Comparison of ENCODE assay signal across 8 mouse cellular contexts in genomic region chr16:33892539-33892938, GRCm38 (mm10).
DNase-seq lines count a peak whose midpoint lies in the region; ATAC-seq and TF ChIP-seq lines count a peak whose summit lies in the region.

No protein-coding gene starts in this region.

- 39% methylated on average over 6 of the region's 6 CpGs for WGBS in hindbrain, postnatal 0 days
- WGBS in hindbrain, embryonic 14.5 days = 41% methylated on average over 6 of the region's 6 CpGs
- 26% methylated on average over 6 of the region's 6 CpGs for WGBS in kidney, embryonic 14.5 days

- H3K4me2 ChIP-seq in hindbrain, postnatal 0 days (ENCODE audit: low read depth, low read length) = 0 out of 2 replicates have a peak overlapping the region, but pooled peaks have one; percentile 1
- H3K4me2 ChIP-seq in hindbrain, embryonic 14.5 days (replicated peaks) = no peak overlapping the region
- peak overlapping the region; percentile 18; the same call in 1 of the 2 replicates for H3K4me2 ChIP-seq in kidney, embryonic 14.5 days (replicated peaks; ENCODE audit: low read depth, low read length)

- H3K27me3 ChIP-seq in hindbrain, postnatal 0 days (ENCODE audit: insufficient read depth, low read length) = no peaks in the 10 kb centered on the region
- no peaks in the 10 kb centered on the region for H3K27me3 ChIP-seq in hindbrain, embryonic 14.5 days (ENCODE audit: control insufficient read depth, insufficient read depth, low read length)
- H3K27me3 ChIP-seq in kidney, embryonic 14.5 days (ENCODE audit: control insufficient read depth, insufficient read depth, low read length) = no peaks in the 10 kb centered on the region

- DNase-seq in hindbrain, postnatal 0 days (ENCODE audit: low spot score) = no peak
- no peak for DNase-seq in hindbrain, embryonic 14.5 days (ENCODE audit: low spot score)
- peak; percentile 75 to 79 for DNase-seq in heart, adult 18-20 months
- DNase-seq in lung, postnatal 4 days = peak; percentile 52 to 62
- DNase-seq in left cerebral cortex, postnatal 4 days = no peak
- no peak for DNase-seq in cerebellum, adult 9-10 months
- no peak for DNase-seq in cerebellum, adult 11-12 months

- peaks cover 7% of the 10 kb centered on the region; the same call in 1 of the 2 replicates for H3K4me1 ChIP-seq in hindbrain, postnatal 0 days (ENCODE audit: insufficient read depth, low read length)
- peaks cover 7% of the 10 kb centered on the region; the same call in 1 of the 2 replicates for H3K4me1 ChIP-seq in hindbrain, embryonic 14.5 days (replicated peaks; ENCODE audit: control insufficient read depth, insufficient read depth, low read length)
- H3K4me1 ChIP-seq in kidney, embryonic 14.5 days (ENCODE audit: control insufficient read depth, insufficient read depth, low read length) = peaks cover 34% of the 10 kb centered on the region

- H3K9me3 ChIP-seq in hindbrain, postnatal 0 days (ENCODE audit: low read length) = no peaks in the 10 kb centered on the region
- no peaks in the 10 kb centered on the region for H3K9me3 ChIP-seq in hindbrain, embryonic 14.5 days (ENCODE audit: control insufficient read depth, low read length)
- no peaks in the 10 kb centered on the region for H3K9me3 ChIP-seq in kidney, embryonic 14.5 days (ENCODE audit: control insufficient read depth, low read length)

- intact Hi-C loops in left cerebral cortex, postnatal 4 days (cut with DNase I) = no loop called here

- no peak overlapping the region for H3K9ac ChIP-seq in hindbrain, postnatal 0 days (replicated peaks; ENCODE audit: low read length)
- no peak overlapping the region for H3K9ac ChIP-seq in hindbrain, embryonic 14.5 days
- H3K9ac ChIP-seq in kidney, embryonic 14.5 days (ENCODE audit: low read depth, low read length) = no peak overlapping the region

- no peak overlapping the region for H3K4me3 ChIP-seq in hindbrain, postnatal 0 days (ENCODE audit: low read length)
- no peak overlapping the region for H3K4me3 ChIP-seq in hindbrain, embryonic 14.5 days (replicated peaks; ENCODE audit: low read length)
- H3K4me3 ChIP-seq in kidney, embryonic 14.5 days (ENCODE audit: low read length) = no peak overlapping the region

- ATAC-seq in hindbrain, postnatal 0 days = no peak
- no peak for ATAC-seq in hindbrain, embryonic 14.5 days (ENCODE audit: low FRiP score)
- no peak for ATAC-seq in kidney, embryonic 14.5 days (ENCODE audit: low FRiP score, low TSS enrichment)

- no peak for TF ChIP-seq CTCF in hindbrain, postnatal 0 days (IDR thresholded peaks at IDR 0.05; ENCODE audit: low read depth)

- H3K36me3 ChIP-seq in hindbrain, postnatal 0 days (ENCODE audit: insufficient read depth, low read length) = no peaks in the 10 kb centered on the region
- no peaks in the 10 kb centered on the region for H3K36me3 ChIP-seq in hindbrain, embryonic 14.5 days (replicated peaks; ENCODE audit: control insufficient read depth, insufficient read depth)
- no peaks in the 10 kb centered on the region for H3K36me3 ChIP-seq in kidney, embryonic 14.5 days (ENCODE audit: control insufficient read depth, insufficient read depth, low read length)

- H3K27ac ChIP-seq in hindbrain, postnatal 0 days = no peak overlapping the region
- no peak overlapping the region for H3K27ac ChIP-seq in hindbrain, embryonic 14.5 days
- H3K27ac ChIP-seq in kidney, embryonic 14.5 days (ENCODE audit: low read depth, low read length) = peak overlapping the region; percentile 51; the same call in 1 of the 2 replicates

Comparison
In these comparisons a context has a peak if more than half of its experiments do, and no peak if none do; other contexts are left out.
1. DNase-seq: peak in heart, adult 18-20 months (2 of 2) and lung, postnatal 4 days (2 of 2); none in hindbrain, postnatal 0 days (single experiment), hindbrain, embryonic 14.5 days (single experiment), left cerebral cortex, postnatal 4 days (single experiment), cerebellum, adult 9-10 months (single experiment) and cerebellum, adult 11-12 months (single experiment).